Mouse (Mus musculus): ENCODE measurements around the gene Tmem97. TPM values are rescaled to one million over a fixed set of nuclear protein-coding genes. Genes with fewer than 3 reads are reported as not detected.

Gene Tmem97
- total and polyA plus RNA-seq, 3 experiments, result 30.4 to 67.8 (median 65.1) TPM

DNA sequence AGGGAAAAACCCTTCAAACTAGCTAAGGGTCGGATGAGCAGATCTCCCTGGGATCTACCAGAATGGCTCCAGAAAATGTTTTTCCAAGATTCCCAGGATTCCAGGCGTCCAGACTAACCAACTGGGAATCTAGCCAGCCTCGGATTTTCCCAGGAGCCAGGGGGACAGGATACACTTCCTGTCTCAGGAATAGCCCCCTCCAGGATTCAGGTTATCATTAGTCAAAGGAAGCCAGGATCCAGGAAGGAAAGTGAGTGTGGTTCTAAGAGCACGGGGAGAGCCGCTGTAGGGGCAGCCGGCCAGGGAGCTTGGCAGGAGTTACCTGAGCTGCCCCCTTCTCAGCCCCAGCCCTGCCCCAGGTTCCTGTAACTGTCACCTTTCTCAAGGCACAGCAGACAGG, 19.5 kb downstream of the Tmem97 start:
- no peak for DNase-seq (ENCODE audit: low spot score)
- Histone ChIP-seq H3K36me3 (replicated peaks) (peaks cover 56% of the 10 kb centered on the region), H3K27me3 (ENCODE audit: insufficient read depth, low read length) (no peaks in the 10 kb centered on the region), H3K4me1 (ENCODE audit: insufficient read depth, low read depth, low read length) (peaks cover 20% of the 10 kb centered on the region), H3K4me3 (ENCODE audit: low read depth, low read length) (no peak overlapping the region), H3K9me3 (replicated peaks) (no peaks in the 10 kb centered on the region)
- ATAC-seq (ENCODE audit: extremely low read depth, insufficient number of reproducible peaks, low FRiP score, poor library complexity, severe bottlenecking), result no peak
- no peak for TF ChIP-seq GATA2 (IDR thresholded peaks at IDR 0.05; ENCODE audit: borderline replicate concordance, low read depth, low read length)
- no peak for TF ChIP-seq GATA1 (IDR thresholded peaks at IDR 0.05; ENCODE audit: borderline replicate concordance, low read length)
- TF ChIP-seq TAL1 (conservative IDR thresholded peaks at IDR 0.05; ENCODE audit: low read depth, low read length), result no peak
- no peak for TF ChIP-seq POLR2AphosphoS5 (IDR thresholded peaks at IDR 0.05; ENCODE audit: insufficient replicate concordance, low read depth, low read length)
- no peak for TF ChIP-seq CTCF (IDR thresholded peaks at IDR 0.05; ENCODE audit: low read depth, low read length)

- H3K27me3 ChIP-seq (ENCODE audit: insufficient read depth, low read length), result no peaks in the 10 kb centered on the region
- no peak overlapping the region for H3K4me3 ChIP-seq (ENCODE audit: low read depth, low read length)
- no peak for DNase-seq (ENCODE audit: low spot score)
- peaks cover 10% of the 10 kb centered on the region for H3K4me1 ChIP-seq (ENCODE audit: insufficient read depth, low read depth, low read length)
- no peak for ATAC-seq (ENCODE audit: extremely low read depth, insufficient number of reproducible peaks, low FRiP score, poor library complexity, severe bottlenecking)
- TF ChIP-seq TAL1 (conservative IDR thresholded peaks at IDR 0.05; ENCODE audit: low read depth, low read length) (no peak), GATA2 (IDR thresholded peaks at IDR 0.05; ENCODE audit: borderline replicate concordance, low read depth, low read length) (no peak), CTCF (IDR thresholded peaks at IDR 0.05; ENCODE audit: low read depth, low read length) (no peak), GATA1 (IDR thresholded peaks at IDR 0.05; ENCODE audit: borderline replicate concordance, low read length) (no peak), POLR2AphosphoS5 (IDR thresholded peaks at IDR 0.05; ENCODE audit: insufficient replicate concordance, low read depth, low read length) (no peak)
- H3K9me3 ChIP-seq (replicated peaks), result no peaks in the 10 kb centered on the region
- H3K36me3 ChIP-seq (replicated peaks), result peaks cover 67% of the 10 kb centered on the region
Observed at GRCm38 (mm10) chr11:78530001-78530400, 20.6 kb downstream of the Tmem97 start.

GRCm38 (mm10) chr11:78528714-78529113, 21.9 kb downstream of the Tmem97 start:
- ATAC-seq (ENCODE audit: extremely low read depth, insufficient number of reproducible peaks, low FRiP score, poor library complexity, severe bottlenecking), result no peak
- Histone ChIP-seq H3K36me3 (replicated peaks) (peaks cover 80% of the 10 kb centered on the region), H3K9me3 (replicated peaks) (no peaks in the 10 kb centered on the region), H3K4me1 (ENCODE audit: insufficient read depth, low read depth, low read length) (0 out of 2 replicates have a peak, but pooled peaks cover 3% of the 10 kb centered on the region), H3K27me3 (ENCODE audit: insufficient read depth, low read length) (no peaks in the 10 kb centered on the region), H3K4me3 (ENCODE audit: low read depth, low read length) (no peak overlapping the region)
- TF ChIP-seq TAL1 (conservative IDR thresholded peaks at IDR 0.05; ENCODE audit: low read depth, low read length), result no peak
- TF ChIP-seq GATA2 (IDR thresholded peaks at IDR 0.05; ENCODE audit: borderline replicate concordance, low read depth, low read length), result no peak
- TF ChIP-seq CTCF (IDR thresholded peaks at IDR 0.05; ENCODE audit: low read depth, low read length), result no peak
- TF ChIP-seq POLR2AphosphoS5 (IDR thresholded peaks at IDR 0.05; ENCODE audit: insufficient replicate concordance, low read depth, low read length), result no peak
- no peak for TF ChIP-seq GATA1 (IDR thresholded peaks at IDR 0.05; ENCODE audit: borderline replicate concordance, low read length)
- DNase-seq (ENCODE audit: low spot score), result no peak

DNA sequence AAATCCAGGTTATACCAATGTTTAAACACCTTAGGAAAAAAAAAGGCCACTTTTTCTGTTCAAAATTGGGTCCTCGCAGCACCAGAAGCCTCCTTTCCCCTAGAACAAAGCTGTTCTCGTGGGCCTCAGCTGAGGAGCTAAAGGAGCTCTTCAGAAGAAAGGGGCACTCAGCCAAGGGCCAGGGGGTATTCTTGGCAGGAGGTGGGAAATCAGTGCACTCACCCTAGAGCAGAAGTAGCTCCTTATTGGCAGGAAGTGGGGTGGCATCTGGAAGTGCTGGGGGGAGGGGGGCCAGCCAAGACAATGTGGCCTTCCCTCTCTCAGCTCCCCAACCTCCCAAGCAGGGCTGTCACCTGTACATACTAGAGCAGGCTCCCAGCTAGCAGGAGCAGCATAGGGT, 25.7 kb downstream of the Tmem97 start:
- ATAC-seq (ENCODE audit: extremely low read depth, insufficient number of reproducible peaks, low FRiP score, poor library complexity, severe bottlenecking) (no peak), DNase-seq (ENCODE audit: low spot score) (no peak)
- no peaks in the 10 kb centered on the region for H3K9me3 ChIP-seq (replicated peaks)
- TF ChIP-seq GATA1 (IDR thresholded peaks at IDR 0.05; ENCODE audit: borderline replicate concordance, low read length), result no peak
- TF ChIP-seq GATA2 (IDR thresholded peaks at IDR 0.05; ENCODE audit: borderline replicate concordance, low read depth, low read length), result no peak
- TF ChIP-seq TAL1 (conservative IDR thresholded peaks at IDR 0.05; ENCODE audit: low read depth, low read length), result no peak
- H3K36me3 ChIP-seq (replicated peaks), result peaks cover 100% of the 10 kb centered on the region
- peaks cover 5% of the 10 kb centered on the region; the same call in 1 of the 2 replicates for H3K4me1 ChIP-seq (ENCODE audit: insufficient read depth, low read depth, low read length)
- no peak overlapping the region for H3K4me3 ChIP-seq (ENCODE audit: low read depth, low read length)
- no peaks in the 10 kb centered on the region for H3K27me3 ChIP-seq (ENCODE audit: insufficient read depth, low read length)

DNA sequence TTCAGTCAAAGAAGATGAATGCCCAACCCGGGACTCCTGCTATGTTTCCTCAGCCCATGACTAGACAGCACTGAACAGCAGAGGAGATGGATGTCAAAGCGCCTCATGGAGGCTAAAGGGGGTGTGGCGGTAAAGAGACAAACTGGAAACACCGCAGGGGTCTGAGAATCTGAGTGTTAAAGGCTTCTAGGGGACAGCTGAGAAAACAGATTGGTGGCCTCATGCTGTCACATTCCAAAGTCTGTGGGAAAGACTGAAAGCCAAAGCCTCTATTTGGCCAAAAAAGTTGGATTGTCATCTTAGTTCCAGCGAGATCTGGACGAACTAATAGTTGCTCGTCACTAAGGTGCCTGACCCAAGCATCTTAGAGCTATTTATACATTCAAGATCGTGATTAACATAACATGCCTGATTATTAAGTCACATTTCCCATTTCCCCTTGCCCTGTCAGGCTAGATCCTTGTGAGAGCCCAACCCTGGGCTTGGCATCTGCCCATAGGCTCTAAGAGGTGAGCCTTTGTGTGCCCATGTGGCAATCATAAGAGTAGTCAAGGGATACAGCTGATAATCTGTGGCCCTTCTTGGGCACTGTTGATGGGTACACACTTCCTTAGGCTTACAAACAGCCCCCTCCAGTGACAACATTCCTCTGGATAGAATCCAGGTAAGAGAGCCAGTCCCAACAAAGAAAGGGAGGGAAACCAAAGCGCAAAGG, 27.2 kb downstream of the Tmem97 start:
- ATAC-seq (ENCODE audit: extremely low read depth, insufficient number of reproducible peaks, low FRiP score, poor library complexity, severe bottlenecking), result no peak
- Histone ChIP-seq H3K36me3 (replicated peaks) (peaks cover 100% of the 10 kb centered on the region), H3K9me3 (replicated peaks) (no peaks in the 10 kb centered on the region), H3K27me3 (ENCODE audit: insufficient read depth, low read length) (no peaks in the 10 kb centered on the region), H3K4me3 (ENCODE audit: low read depth, low read length) (no peak overlapping the region), H3K4me1 (ENCODE audit: insufficient read depth, low read depth, low read length) (peaks cover 12% of the 10 kb centered on the region)
- DNase-seq (ENCODE audit: low spot score), result no peak
- TF ChIP-seq GATA2 (IDR thresholded peaks at IDR 0.05; ENCODE audit: borderline replicate concordance, low read depth, low read length) (no peak), GATA1 (IDR thresholded peaks at IDR 0.05; ENCODE audit: borderline replicate concordance, low read length) (no peak), TAL1 (conservative IDR thresholded peaks at IDR 0.05; ENCODE audit: low read depth, low read length) (no peak)

DNA sequence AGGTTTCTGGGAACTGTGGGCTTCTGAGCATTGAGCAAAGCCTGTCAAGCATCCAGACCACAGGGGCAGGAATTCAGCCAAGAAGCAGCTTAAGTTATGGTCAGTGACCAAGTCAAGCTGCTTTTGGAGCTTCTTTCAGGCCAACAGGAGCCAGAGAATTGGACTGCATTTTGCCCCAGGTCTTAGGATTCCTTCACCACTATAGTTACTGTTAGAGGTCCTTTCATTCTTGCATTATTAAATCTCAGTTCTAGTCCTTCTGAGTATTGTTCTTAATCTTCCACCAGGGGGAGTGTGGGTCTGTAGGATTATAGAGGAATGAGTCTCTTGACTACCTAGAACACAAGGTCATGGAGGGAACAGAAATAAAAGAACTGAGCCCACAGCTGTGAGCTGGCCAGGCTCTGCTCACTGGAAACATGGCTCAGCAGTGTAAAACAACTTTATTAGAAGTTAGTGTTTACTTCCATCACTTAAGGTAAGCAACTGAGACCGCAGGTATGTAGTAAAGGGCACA, 28.0 kb downstream of the Tmem97 start:
- Histone ChIP-seq H3K9me3 (replicated peaks) (no peaks in the 10 kb centered on the region), H3K36me3 (replicated peaks) (peaks cover 100% of the 10 kb centered on the region), H3K4me3 (ENCODE audit: low read depth, low read length) (no peak overlapping the region), H3K4me1 (ENCODE audit: insufficient read depth, low read depth, low read length) (peaks cover 9% of the 10 kb centered on the region), H3K27me3 (ENCODE audit: insufficient read depth, low read length) (no peaks in the 10 kb centered on the region)
- no peak for DNase-seq (ENCODE audit: low spot score)
- TF ChIP-seq POLR2AphosphoS5 (IDR thresholded peaks at IDR 0.05; ENCODE audit: insufficient replicate concordance, low read depth, low read length), result no peak
- TF ChIP-seq GATA1 (IDR thresholded peaks at IDR 0.05; ENCODE audit: borderline replicate concordance, low read length), result no peak
- TF ChIP-seq TAL1 (conservative IDR thresholded peaks at IDR 0.05; ENCODE audit: low read depth, low read length), result no peak
- TF ChIP-seq CTCF (IDR thresholded peaks at IDR 0.05; ENCODE audit: low read depth, low read length), result no peak
- TF ChIP-seq GATA2 (IDR thresholded peaks at IDR 0.05; ENCODE audit: borderline replicate concordance, low read depth, low read length), result no peak
- no peak for ATAC-seq (ENCODE audit: extremely low read depth, insufficient number of reproducible peaks, low FRiP score, poor library complexity, severe bottlenecking)

All from G1E (cell line).